Mouse (Mus musculus): ENCODE measurements around the gene Lrrc71. TPM values are rescaled to one million over a fixed set of nuclear protein-coding genes. Genes with fewer than 3 reads are reported as not detected.

Lrrc71 gene
- polyA plus RNA-seq, 1 experiment = not detected

DNA sequence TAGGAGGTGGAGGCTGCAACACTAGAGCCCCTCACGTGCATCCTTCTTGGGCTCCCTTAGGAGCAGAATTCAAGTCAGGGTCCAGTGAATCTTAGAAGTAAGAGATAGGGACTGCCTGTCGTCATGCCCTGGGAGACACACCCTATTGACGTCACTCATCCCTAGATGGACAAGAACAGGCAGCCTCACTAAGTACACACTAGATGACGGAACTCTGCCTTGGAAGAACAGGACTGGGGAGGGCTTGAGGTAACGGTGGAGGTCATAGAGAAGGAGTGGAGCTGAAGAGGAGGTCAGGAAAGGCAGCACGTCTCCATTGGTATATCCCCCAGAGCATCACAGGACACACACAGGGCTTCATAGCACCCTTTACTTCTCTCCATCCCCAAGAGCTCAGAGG is 19.7 kb downstream of the Lrrc71 start:
- Histone ChIP-seq H3K4me1 (ENCODE audit: control insufficient read depth, insufficient read depth, low read length) (no peaks in the 10 kb centered on the region), H3K4me3 (ENCODE audit: insufficient read depth, low read length) (no peak overlapping the region)
- no peak for TF ChIP-seq CTCF (IDR thresholded peaks at IDR 0.05; ENCODE audit: low read depth, low read length)
- TF ChIP-seq POLR2A (IDR thresholded peaks at IDR 0.05; ENCODE audit: borderline replicate concordance, low read depth, low read length) = no peak

DNA sequence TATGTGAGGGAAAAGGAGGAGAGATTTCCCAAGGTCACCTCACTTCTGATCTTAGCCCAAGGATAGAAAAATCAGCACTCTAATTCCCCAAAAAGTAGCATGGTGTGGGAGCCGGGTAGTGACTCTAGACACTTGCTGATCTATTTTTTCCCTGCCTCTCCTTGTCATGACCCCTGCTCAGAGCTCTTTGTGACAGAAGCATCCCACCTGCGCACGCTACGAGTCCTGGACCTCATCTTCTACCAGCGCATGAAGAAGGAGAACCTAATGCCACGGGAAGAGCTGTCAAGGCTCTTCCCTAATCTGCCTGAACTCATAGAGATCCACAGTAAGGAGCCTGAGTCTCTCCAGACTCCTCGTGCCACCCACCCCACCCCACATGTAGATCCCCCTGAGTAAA is 22.2 kb downstream of the Lrrc71 start:
- no peak overlapping the region for H3K27ac ChIP-seq (ENCODE audit: insufficient read depth, low read depth, low read length)
- no peak for TF ChIP-seq CTCF (IDR thresholded peaks at IDR 0.05; ENCODE audit: low read depth, low read length)
- no peak for TF ChIP-seq POLR2A (IDR thresholded peaks at IDR 0.05; ENCODE audit: borderline replicate concordance, low read depth, low read length)
- no peak overlapping the region for H3K4me3 ChIP-seq (ENCODE audit: insufficient read depth, low read length)
- no peaks in the 10 kb centered on the region for H3K4me1 ChIP-seq (ENCODE audit: control insufficient read depth, insufficient read depth, low read length)

More for the DNA sequence above, 19.7 kb downstream of the Lrrc71 start:
- H3K27ac ChIP-seq (ENCODE audit: insufficient read depth, low read depth, low read length) = no peak overlapping the region

DNA sequence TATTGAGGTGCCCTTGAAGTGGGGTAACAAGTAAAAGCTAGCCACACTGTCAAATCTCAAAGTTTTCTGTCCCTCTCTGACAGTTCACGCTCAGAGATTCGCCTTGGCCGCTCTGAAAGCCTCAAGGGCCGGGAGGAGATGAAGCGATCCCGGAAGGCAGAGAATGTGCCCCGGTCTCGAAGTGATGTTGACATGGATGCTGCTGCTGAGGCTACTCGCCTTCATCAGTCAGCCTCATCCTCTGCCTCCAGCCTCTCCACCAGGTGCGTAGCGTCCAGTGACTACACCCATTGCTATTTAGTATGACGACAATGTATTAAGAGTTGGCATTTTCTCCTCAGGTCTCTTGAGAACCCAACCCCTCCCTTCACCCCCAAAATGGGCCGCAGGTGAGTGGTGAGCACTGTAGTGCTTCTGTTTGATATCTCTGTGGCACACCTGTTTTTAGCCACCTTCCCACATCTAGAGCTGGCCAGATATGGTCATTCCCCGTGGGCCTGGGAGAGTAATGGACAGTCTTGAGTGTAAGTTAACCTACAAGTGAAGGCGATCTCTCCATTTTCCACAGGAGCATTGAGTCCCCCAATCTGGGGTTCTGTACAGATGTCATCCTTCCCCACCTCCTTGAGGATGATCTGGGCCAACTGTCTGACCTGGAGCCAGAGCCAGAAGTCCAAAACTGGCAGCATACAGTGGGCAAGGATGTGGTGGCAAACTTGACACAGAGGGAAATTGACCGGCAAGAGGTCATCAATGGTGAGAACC is 22.8 kb downstream of the Lrrc71 start:
- no peak overlapping the region for H3K27ac ChIP-seq (ENCODE audit: insufficient read depth, low read depth, low read length)
- no peak for TF ChIP-seq POLR2A (IDR thresholded peaks at IDR 0.05; ENCODE audit: borderline replicate concordance, low read depth, low read length)
- TF ChIP-seq CTCF (IDR thresholded peaks at IDR 0.05; ENCODE audit: low read depth, low read length) = no peak
- H3K4me3 ChIP-seq (ENCODE audit: insufficient read depth, low read length) = no peak overlapping the region
- no peaks in the 10 kb centered on the region for H3K4me1 ChIP-seq (ENCODE audit: control insufficient read depth, insufficient read depth, low read length)

DNA sequence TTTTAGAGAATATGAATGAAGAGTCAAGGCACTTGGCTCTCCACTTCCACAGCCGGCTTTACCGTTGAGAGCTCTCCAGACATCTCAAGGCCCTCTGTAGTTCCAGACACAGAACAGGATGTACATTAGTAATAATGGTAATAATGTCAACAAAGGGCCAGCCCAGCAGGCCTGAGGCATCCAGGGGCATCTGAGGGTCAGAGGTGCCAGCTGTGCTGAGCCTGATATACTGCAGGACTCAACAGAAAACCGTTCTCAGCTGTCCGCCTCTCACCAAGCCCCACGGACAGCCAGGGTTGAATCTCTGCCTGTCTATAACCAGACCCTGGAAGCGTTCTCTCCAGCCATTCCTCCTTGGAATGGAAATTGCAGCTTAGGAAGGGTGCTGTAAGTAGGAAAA is 23.9 kb downstream of the Lrrc71 start:
- TF ChIP-seq POLR2A (IDR thresholded peaks at IDR 0.05; ENCODE audit: borderline replicate concordance, low read depth, low read length) (no peak), CTCF (IDR thresholded peaks at IDR 0.05; ENCODE audit: low read depth, low read length) (no peak)
- H3K4me3 ChIP-seq (ENCODE audit: insufficient read depth, low read length) = no peak overlapping the region
- no peaks in the 10 kb centered on the region for H3K4me1 ChIP-seq (ENCODE audit: control insufficient read depth, insufficient read depth, low read length)
- H3K27ac ChIP-seq (ENCODE audit: insufficient read depth, low read depth, low read length) = no peak overlapping the region

DNA sequence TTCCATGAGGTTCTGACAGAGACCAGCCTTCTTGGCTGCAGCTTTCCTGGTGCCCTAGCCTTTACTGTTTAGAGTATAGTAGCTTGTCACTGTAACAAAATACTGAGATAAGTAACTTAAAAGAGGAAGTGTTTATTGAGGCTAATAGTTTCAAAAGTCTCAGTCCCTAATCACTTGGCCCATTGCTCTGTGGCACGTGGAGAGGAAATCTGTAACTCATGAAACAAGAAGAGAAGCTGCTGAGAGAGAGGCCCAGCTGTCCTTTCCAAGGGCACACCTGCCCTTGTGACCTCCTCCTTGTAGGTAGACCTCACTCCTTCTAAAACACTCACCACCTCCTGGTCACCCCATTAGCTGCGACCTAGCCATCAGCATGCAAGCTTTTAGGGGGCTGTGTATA is 29.9 kb downstream of the Lrrc71 start:
- TF ChIP-seq CTCF (IDR thresholded peaks at IDR 0.05; ENCODE audit: low read depth, low read length) (no peak), POLR2A (IDR thresholded peaks at IDR 0.05; ENCODE audit: borderline replicate concordance, low read depth, low read length) (no peak)
- Histone ChIP-seq H3K27ac (ENCODE audit: insufficient read depth, low read depth, low read length) (peak overlapping the region; percentile 7; the same call in 1 of the 2 replicates), H3K4me3 (ENCODE audit: insufficient read depth, low read length) (no peak overlapping the region), H3K4me1 (ENCODE audit: control insufficient read depth, insufficient read depth, low read length) (peaks cover 9% of the 10 kb centered on the region)

Other genes with a start within 250 kb of the Lrrc71 start
- 57.2 and 59.6 TPM in 2 replicates for gene Etv3, start 223.2 kb downstream of the Lrrc71 start, polyA plus RNA-seq (2012; ENCODE audit: insufficient read depth, insufficient read length, missing spikeins)
- gene Arhgef11, start 131.1 kb downstream of the Lrrc71 start, polyA plus RNA-seq (2012; ENCODE audit: insufficient read depth, insufficient read length, missing spikeins) = 21.8 and 25.5 TPM in 2 replicates
- gene Ntrk1, start 46.5 kb upstream of the Lrrc71 start, polyA plus RNA-seq (2012; ENCODE audit: insufficient read depth, insufficient read length, missing spikeins) = not detected in 2 replicates
- not detected in 2 replicates for gene Insrr, start 48.3 kb upstream of the Lrrc71 start, polyA plus RNA-seq (2012; ENCODE audit: insufficient read depth, insufficient read length, missing spikeins)
- gene Pear1, start 75.7 kb upstream of the Lrrc71 start, polyA plus RNA-seq (2012; ENCODE audit: insufficient read depth, insufficient read length, missing spikeins) = not detected in 2 replicates
- not detected in 2 replicates for gene Sh2d2a, start 98.1 kb upstream of the Lrrc71 start, polyA plus RNA-seq (2012; ENCODE audit: insufficient read depth, insufficient read length, missing spikeins)
- 31.2 and 34.8 TPM in 2 replicates for gene Prcc, start 137.0 kb upstream of the Lrrc71 start, polyA plus RNA-seq (2012; ENCODE audit: insufficient read depth, insufficient read length, missing spikeins)
- gene Hdgf, start 157.7 kb upstream of the Lrrc71 start, polyA plus RNA-seq (2012; ENCODE audit: insufficient read depth, insufficient read length, missing spikeins) = 170 and 180 TPM in 2 replicates
- gene Mrpl24, start 170.9 kb upstream of the Lrrc71 start, polyA plus RNA-seq (2012; ENCODE audit: insufficient read depth, insufficient read length, missing spikeins) = 139 and 147 TPM in 2 replicates
- gene Isg20l2, start 181.7 kb upstream of the Lrrc71 start, polyA plus RNA-seq (2012; ENCODE audit: insufficient read depth, insufficient read length, missing spikeins) = 22.0 and 22.3 TPM in 2 replicates
- 17.8 and 23.3 TPM in 2 replicates for gene Rrnad1, start 182.1 kb upstream of the Lrrc71 start, polyA plus RNA-seq (2012; ENCODE audit: insufficient read depth, insufficient read length, missing spikeins)
- not detected in 2 replicates for gene Crabp2, start 200.0 kb upstream of the Lrrc71 start, polyA plus RNA-seq (2012; ENCODE audit: insufficient read depth, insufficient read length, missing spikeins)
- 1.4 and 1.7 TPM in 2 replicates for gene Nes, start 222.5 kb upstream of the Lrrc71 start, polyA plus RNA-seq (2012; ENCODE audit: insufficient read depth, insufficient read length, missing spikeins)

Measured in bone marrow macrophage, adult 2 months (primary cell).